9 mouse cellular contexts compared by ENCODE assay signal in the genomic region with DNA sequence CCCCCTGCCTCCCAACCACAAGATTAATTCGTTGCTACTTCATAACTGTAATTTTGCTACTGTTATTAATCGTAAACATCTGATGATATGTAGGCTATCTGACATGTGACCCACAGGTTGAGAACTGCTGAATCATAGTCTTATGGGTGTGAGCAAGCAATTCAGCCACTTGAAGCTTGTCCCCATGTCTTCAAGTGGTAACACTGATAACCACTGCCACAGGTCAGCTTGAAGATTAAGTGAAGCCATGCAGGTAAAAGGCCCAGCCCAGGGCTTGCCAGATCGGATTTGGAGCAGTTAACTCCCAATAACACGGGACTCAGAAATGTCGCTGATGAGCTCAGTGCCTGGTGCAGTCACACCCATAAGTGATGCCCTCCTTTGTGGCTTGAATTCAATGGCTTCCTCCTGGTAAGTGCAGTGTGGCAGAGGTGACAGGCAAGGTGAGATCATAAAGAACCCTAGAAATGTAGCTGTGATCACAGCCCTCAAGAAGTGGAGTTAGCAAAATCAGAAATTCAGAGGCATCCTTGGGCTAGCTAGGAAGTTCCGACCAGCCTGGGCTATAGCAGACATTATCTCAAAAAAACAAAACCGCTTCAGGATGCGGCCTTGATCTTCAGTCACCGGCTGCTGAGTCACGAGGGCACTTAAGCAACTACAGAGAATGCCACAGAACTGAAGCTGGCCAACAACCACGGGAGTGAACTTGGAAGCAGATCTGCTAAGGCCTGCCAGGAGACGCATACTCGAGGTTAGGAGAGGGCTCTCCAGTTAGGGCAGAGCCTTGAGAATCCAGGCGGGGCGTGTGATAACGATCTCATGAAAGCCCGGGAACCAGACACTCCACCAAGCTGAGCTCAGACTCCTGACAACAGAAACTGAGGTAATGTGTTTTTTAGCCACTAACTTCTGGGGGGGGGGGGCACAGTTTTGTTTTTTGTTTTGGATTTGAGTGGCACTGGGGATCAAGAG. TPM values are rescaled to one million over a fixed set of nuclear protein-coding genes. Genes with fewer than 3 reads are reported as not detected.
DNase-seq lines count a peak whose midpoint lies in the region; ATAC-seq lines count a peak whose summit lies in the region.
"Had no signal": no experiment of that assay in that cellular context is flagged by ENCODE, and none has a peak within 500 bp of the region (broad histone marks: within the 10 kb centered on the region; RNA-seq: fewer than 3 reads in every experiment).

No protein-coding gene starts in this region.

- ATAC-seq in intestine, embryonic 16.5 days, result peak; percentile 74
- ATAC-seq in megakaryocyte-erythroid progenitor cell, adult 5-6 weeks (replicated peaks; ENCODE audit: low FRiP score, low TSS enrichment, poor library complexity, severe bottlenecking), result peak; percentile 81
- ATAC-seq in neural tube, embryonic 15.5 days (ENCODE audit: low FRiP score), result no peak

- H3K27me3 ChIP-seq in intestine, embryonic 16.5 days (replicated peaks; ENCODE audit: control insufficient read depth, insufficient read depth, low read length), result no peaks in the 10 kb centered on the region
- H3K27me3 ChIP-seq in neural tube, embryonic 15.5 days (replicated peaks), result no peaks in the 10 kb centered on the region
- H3K27me3 ChIP-seq: neural tube, embryonic 13.5 days had no signal

- WGBS in intestine, embryonic 16.5 days, result 55% methylated on average over 17 of the region's 17 CpGs
- 83% methylated on average over 17 of the region's 17 CpGs for WGBS in neural tube, embryonic 15.5 days

- no peak overlapping the region for H3K4me3 ChIP-seq in intestine, embryonic 16.5 days (ENCODE audit: low read length)
- no peak overlapping the region for H3K4me3 ChIP-seq in neural tube, embryonic 15.5 days (replicated peaks)
- H3K4me3 ChIP-seq: neural tube, embryonic 13.5 days had no signal

- DNase-seq in urinary bladder, adult 18-20 months (ENCODE audit: low spot score in 2 of 2), result peak; percentile 38 to 75
- no peak for DNase-seq in urinary bladder, postnatal 10 days (ENCODE audit: low spot score)
- peak; percentile 89 for DNase-seq in gastrocnemius, adult 18-20 months (ENCODE audit: low spot score)
- no peak for DNase-seq in layer of hippocampus, postnatal 10 days (ENCODE audit: low spot score in 2 of 2)
- no peak for DNase-seq in frontal cortex, adult 2 months (ENCODE audit: extremely low spot score in 1 of 2, low spot score in 1 of 2)

- H3K9ac ChIP-seq in intestine, embryonic 16.5 days (ENCODE audit: low read depth, low read length), result no peak overlapping the region
- H3K9ac ChIP-seq in neural tube, embryonic 15.5 days (replicated peaks), result no peak overlapping the region
- H3K9ac ChIP-seq: neural tube, embryonic 13.5 days had no signal

- H3K4me2 ChIP-seq in intestine, embryonic 16.5 days (ENCODE audit: low read depth, low read length), result no peak overlapping the region
- no peak overlapping the region for H3K4me2 ChIP-seq in neural tube, embryonic 15.5 days
- H3K4me2 ChIP-seq: neural tube, embryonic 13.5 days had no signal

- no peaks in the 10 kb centered on the region for H3K36me3 ChIP-seq in intestine, embryonic 16.5 days (ENCODE audit: control insufficient read depth, insufficient read depth, low read length)
- H3K36me3 ChIP-seq in neural tube, embryonic 15.5 days, result 0 out of 2 replicates have a peak, but pooled peaks cover 4% of the 10 kb centered on the region

- peaks cover 3% of the 10 kb centered on the region; the same call in 1 of the 2 replicates for H3K4me1 ChIP-seq in intestine, embryonic 16.5 days (ENCODE audit: control insufficient read depth, insufficient read depth, low read length)
- H3K4me1 ChIP-seq in neural tube, embryonic 15.5 days, result no peaks in the 10 kb centered on the region
- H3K4me1 ChIP-seq: neural tube, embryonic 13.5 days had no signal

- no peak overlapping the region for H3K27ac ChIP-seq in intestine, embryonic 16.5 days (ENCODE audit: low read length)
- H3K27ac ChIP-seq in neural tube, embryonic 15.5 days (replicated peaks), result no peak overlapping the region
- H3K27ac ChIP-seq: neural tube, embryonic 13.5 days had no signal

- H3K9me3 ChIP-seq in intestine, embryonic 16.5 days (ENCODE audit: control insufficient read depth, low read length), result no peaks in the 10 kb centered on the region
- no peaks in the 10 kb centered on the region for H3K9me3 ChIP-seq in neural tube, embryonic 15.5 days (replicated peaks)
- H3K9me3 ChIP-seq: neural tube, embryonic 13.5 days had no signal

RNA-seq across cellular contexts. Expression of a gene that starts 46.7 kb away (rescaled TPM):
- 100 to 1,000 TPM; 355 to 388 TPM for total RNA-seq in gastrocnemius, adult 18-20 months (2021)
- 0.43 and 0.51 TPM in 2 replicates for polyA plus RNA-seq in intestine, embryonic 16.5 days (2015; fragmentation: Nextera tagmentation; extraction: Ambion mirVana)
- total RNA-seq in megakaryocyte-erythroid progenitor cell, adult 5-6 weeks (2014; fragmentation: Nextera tagmentation), result 5.6 and 7.5 TPM in 2 replicates
- 0.56 and 3.2 TPM in 2 replicates for total RNA-seq in megakaryocyte-erythroid progenitor cell, adult 5-6 weeks (2017)
- 0.64 TPM in 1 of 2 replicates, not detected in the other for polyA plus RNA-seq in neural tube, embryonic 15.5 days (2015; fragmentation: Nextera tagmentation; extraction: Ambion mirVana)
- 10 to 100 TPM; 17.8 to 21.3 TPM for total RNA-seq in layer of hippocampus, postnatal 10 days (2021)
- polyA plus RNA-seq in frontal cortex, adult 2 months (2012; rRNA removed), result 68.7 and 70.4 TPM in 2 replicates
- polyA plus RNA-seq: neural tube, embryonic 13.5 days had no signal

RNA-seq across cellular contexts. Expression of a gene that starts 54.2 kb away (rescaled TPM):
- total RNA-seq in gastrocnemius, adult 18-20 months (2021), result under 1 TPM; 0.09 to 0.27 TPM
- polyA plus RNA-seq in intestine, embryonic 16.5 days (2015; fragmentation: Nextera tagmentation; extraction: Ambion mirVana), result 0.78 and 0.92 TPM in 2 replicates
- total RNA-seq in megakaryocyte-erythroid progenitor cell, adult 5-6 weeks (2014; fragmentation: Nextera tagmentation), result 7.1 and 7.5 TPM in 2 replicates
- 1.5 TPM in 1 of 2 replicates, not detected in the other for total RNA-seq in megakaryocyte-erythroid progenitor cell, adult 5-6 weeks (2017)
- 0.99 and 1.3 TPM in 2 replicates for polyA plus RNA-seq in neural tube, embryonic 15.5 days (2015; fragmentation: Nextera tagmentation; extraction: Ambion mirVana)
- 1 to 10 TPM; 1.6 to 1.8 TPM for total RNA-seq in layer of hippocampus, postnatal 10 days (2021)
- polyA plus RNA-seq in frontal cortex, adult 2 months (2012; rRNA removed), result 0.52 and 0.55 TPM in 2 replicates

RNA-seq across cellular contexts. Expression of a gene that starts 59.4 kb away (rescaled TPM):
- total RNA-seq in gastrocnemius, adult 18-20 months (2021), result 1 to 10 TPM; 5.5 to 6.9 TPM
- polyA plus RNA-seq in intestine, embryonic 16.5 days (2015; fragmentation: Nextera tagmentation; extraction: Ambion mirVana), result 17.3 and 17.4 TPM in 2 replicates
- total RNA-seq in megakaryocyte-erythroid progenitor cell, adult 5-6 weeks (2014; fragmentation: Nextera tagmentation), result 4.4 and 5.0 TPM in 2 replicates
- 4.0 and 4.6 TPM in 2 replicates for total RNA-seq in megakaryocyte-erythroid progenitor cell, adult 5-6 weeks (2017)
- 3.5 and 13.2 TPM in 2 replicates for polyA plus RNA-seq in neural tube, embryonic 15.5 days (2015; fragmentation: Nextera tagmentation; extraction: Ambion mirVana)
- total RNA-seq in layer of hippocampus, postnatal 10 days (2021), result 1 to 10 TPM; 2.1 to 2.6 TPM
- polyA plus RNA-seq in frontal cortex, adult 2 months (2012; rRNA removed), result 7.2 and 9.4 TPM in 2 replicates

Comparison
In these comparisons a context has a peak if more than half of its experiments do, and no peak if none do; other contexts are left out.
1. DNase-seq: peak in urinary bladder, adult 18-20 months (2 of 2) and gastrocnemius, adult 18-20 months (single experiment); none in urinary bladder, postnatal 10 days (single experiment), layer of hippocampus, postnatal 10 days (0 of 2) and frontal cortex, adult 2 months (0 of 2).
2. RNA of a gene that starts 46.7 kb away (total RNA-seq): 355 to 388 TPM in gastrocnemius, adult 18-20 months; 17.8 to 21.3 TPM in layer of hippocampus, postnatal 10 days and 0.56 to 7.5 TPM in megakaryocyte-erythroid progenitor cell, adult 5-6 weeks; every median in the first group is over 10 times any median in the second.